Mouse (Mus musculus): ENCODE results near the gene Dhx37. TPM values are rescaled to one million over a fixed set of nuclear protein-coding genes. Genes with fewer than 3 reads are reported as not detected.
A peak's percentile ranks its signal among the peaks of the same experiment; 100 is the strongest.

Dhx37 gene
- total RNA-seq, 2 experiments from 2014 or later = 12.2 to 14.5 TPM

GRCm38 (mm10) chr5:125378919-125379318 lies 55.0 kb downstream of the Dhx37 start:
- no peak for DNase-seq (ENCODE audit: extremely low spot score in 1 of 2, low spot score in 2 of 2)
- intact Hi-C loops (cut with DNase I) = no loop called here

GRCm38 (mm10) chr5:125377214-125377613 lies 56.7 kb downstream of the Dhx37 start:
- intact Hi-C loops (cut with DNase I) = no loop called here
- no peak for DNase-seq (ENCODE audit: extremely low spot score in 1 of 2, low spot score in 2 of 2)

- intact Hi-C loops (cut with DNase I) = no loop called here
- no peak for DNase-seq (ENCODE audit: extremely low spot score in 1 of 2, low spot score in 2 of 2)
Observed at GRCm38 (mm10) chr5:125375871-125376270, 58.0 kb downstream of the Dhx37 start.

- DNase-seq (ENCODE audit: extremely low spot score in 1 of 2, low spot score in 2 of 2) = no peak
- intact Hi-C loops (cut with DNase I) = no loop called here
Observed at GRCm38 (mm10) chr5:125372027-125372426, 61.9 kb downstream of the Dhx37 start.

GRCm38 (mm10) chr5:125370950-125371693 lies 62.8 kb downstream of the Dhx37 start:
- DNase-seq (ENCODE audit: extremely low spot score in 1 of 2, low spot score in 2 of 2) = no peak
- intact Hi-C loops (cut with DNase I) = no loop called here

GRCm38 (mm10) chr5:125368568-125368967 lies 65.4 kb downstream of the Dhx37 start:
- DNase-seq (ENCODE audit: extremely low spot score in 1 of 2, low spot score in 2 of 2) = peak; percentile 61 to 63
- intact Hi-C loops (cut with DNase I) = loop anchor here (5.0 kb wide), 2 partner anchors 91 to 471 kb away; no protein-coding TSS in a partner anchor

GRCm38 (mm10) chr5:125368156-125368555 lies 65.8 kb downstream of the Dhx37 start:
- intact Hi-C loops (cut with DNase I) = loop anchor here (5.0 kb wide), 2 partner anchors 91 to 471 kb away; no protein-coding TSS in a partner anchor
- no peak for DNase-seq (ENCODE audit: extremely low spot score in 1 of 2, low spot score in 2 of 2)

GRCm38 (mm10) chr5:125364851-125365429 lies 69.0 kb downstream of the Dhx37 start:
- intact Hi-C loops (cut with DNase I) = loop anchor here (5.0 kb wide), 2 partner anchors 88 to 468 kb away; no protein-coding TSS in a partner anchor
- no peak for DNase-seq (ENCODE audit: extremely low spot score in 1 of 2, low spot score in 2 of 2)

- intact Hi-C loops (cut with DNase I) = no loop called here
- DNase-seq (ENCODE audit: extremely low spot score in 1 of 2, low spot score in 2 of 2) = peak in 1 of 2 experiments; percentile 87
Observed at GRCm38 (mm10) chr5:125363894-125364293, 70.0 kb downstream of the Dhx37 start.

Small RNAs within 50 kb of the gene (microRNA-seq; reads per million reads assigned to microRNA genes)
- not detected for gene Gm27551

Other genes starting within 250 kb of the Dhx37 start
- 10 to 100 TPM; 49.1 to 52.9 TPM for gene Scarb1, start 93.0 kb downstream of the Dhx37 start, total RNA-seq (2021)
- under 1 TPM; 0.39 to 0.56 TPM for gene Gm10382, start 44.8 kb downstream of the Dhx37 start, total RNA-seq (2021)
- gene Ubc, start 43.9 kb downstream of the Dhx37 start, total RNA-seq (2021) = 100 to 1,000 TPM; 831 to 842 TPM
- gene Bri3bp, start 7.4 kb upstream of the Dhx37 start, total RNA-seq (2021) = 10 to 100 TPM; 81.3 to 83.6 TPM
- 10 to 100 TPM; 84.1 to 96.1 TPM for gene Aacs, start 41.7 kb upstream of the Dhx37 start, total RNA-seq (2021)
- 100 to 1,000 TPM; 109 to 114 TPM for gene Tmem132b, start 97.7 kb upstream of the Dhx37 start, total RNA-seq (2021)